Mouse (Mus musculus) midbrain, embryonic 11.5 days (tissue): ENCODE measurements around the gene Mnt. TPM values are rescaled to one million over a fixed set of nuclear protein-coding genes. Genes with fewer than 3 reads are reported as not detected.
A peak's percentile ranks its signal among the peaks of the same experiment; 100 is the strongest.

Experiments
- ATAC-seq: fragments of 200-750 bp; cut with Nextera tagmentation; 2 replicates; pipeline ENCODE4 v1.8.0; 2017; ENCODE audit warnings: moderate TSS enrichment, moderate library complexity; ENCODE audit not compliant: low FRiP score
- DNase-seq: peaks from one replicate; pipeline ENCODE4 v3.0.0; 2015; ENCODE audit warnings: low spot score; ENCODE audit errors: missing footprints
- H3K27ac ChIP-seq: fragments of 300-500 bp; sonication (generic); 2 replicates; pipeline ENCODE4 v1.5.1; 2014; ENCODE audit warnings: low read depth, low read length
- H3K27me3 ChIP-seq: fragments of 300-500 bp; sonication (generic); 2 replicates; pipeline ENCODE4 v1.6.1; 2014; ENCODE audit warnings: mild to moderate bottlenecking, low read length, moderate library complexity, mixed read lengths; ENCODE audit not compliant: control insufficient read depth, insufficient read depth
- H3K36me3 ChIP-seq: fragments of 300-500 bp; sonication (generic); 2 replicates; pipeline ENCODE4 v1.6.1; 2014; ENCODE audit warnings: mild to moderate bottlenecking, low read length, moderate library complexity, mixed read lengths; ENCODE audit not compliant: control insufficient read depth, insufficient read depth
- H3K4me1 ChIP-seq: fragments of 300-500 bp; sonication (generic); 2 replicates; pipeline ENCODE4 v1.6.1; 2014; ENCODE audit warnings: low read length; ENCODE audit not compliant: control insufficient read depth, insufficient read depth
- H3K4me2 ChIP-seq: fragments of 300-500 bp; sonication (generic); 2 replicates; pipeline ENCODE4 v1.6.1; 2014; ENCODE audit warnings: mild to moderate bottlenecking, moderate library complexity
- H3K4me3 ChIP-seq: fragments of 300-500 bp; sonication (generic); 2 replicates; pipeline ENCODE4 v1.5.1; 2014; ENCODE audit warnings: low read depth, low read length
- H3K9ac ChIP-seq: fragments of 300-500 bp; sonication (generic); 2 replicates; pipeline ENCODE4 v1.6.1; 2014; ENCODE audit warnings: low read length
- H3K9me3 ChIP-seq: fragments of 300-500 bp; sonication (generic); 2 replicates; pipeline ENCODE4 v1.6.1; 2016; ENCODE audit warnings: low read length; ENCODE audit not compliant: control insufficient read depth
- WGBS: fragments of 180-500 bp; shearing (Covaris S2); extraction: QIAGEN DNeasy Blood & Tissue Kit; methylation state at CpG from one replicate; pipeline ENCODE4 v1.1.7; 2014; 5-methylcytosine and 5-hydroxymethylcytosine counted together
- polyA plus RNA-seq: library from polyadenylated mRNA; unstranded; fragments of >200 nt; fragmentation: Nextera tagmentation; extraction: Ambion mirVana; gene quantifications from 2 replicates; pipeline ENCODE4 v1.2.1, GENCODE M21; 2014

Mnt gene
- polyA plus RNA-seq, 1 experiment from 2014 or later = 4.5 TPM

GRCm38 (mm10) chr11:74829812-74830211 is 908 bp upstream of the Mnt start:
- 0% methylated on average over 20 of the region's 20 CpGs for WGBS
- H3K4me1 ChIP-seq = peaks cover 20% of the 10 kb centered on the region

GRCm38 (mm10) chr11:74831191-74831605 is 478 bp downstream of the Mnt start:
- no peak for ATAC-seq
- H3K4me3 ChIP-seq = peak overlapping the region; percentile 81
- H3K4me1 ChIP-seq = peaks cover 22% of the 10 kb centered on the region
- WGBS = under 1% methylated on average over 35 of the region's 35 CpGs
- no peaks in the 10 kb centered on the region for H3K9me3 ChIP-seq
- DNase-seq = peak; percentile 96
- H3K9ac ChIP-seq = peak overlapping the region; percentile 86
- H3K27me3 ChIP-seq = no peaks in the 10 kb centered on the region
- H3K36me3 ChIP-seq = no peaks in the 10 kb centered on the region
- peak overlapping the region; percentile 87 for H3K4me2 ChIP-seq
- H3K27ac ChIP-seq = peak overlapping the region; percentile 87

More at GRCm38 (mm10) chr11:74829812-74830211, 908 bp upstream of the Mnt start:
- Histone ChIP-seq H3K9me3 (no peaks in the 10 kb centered on the region), H3K4me3 (peak overlapping the region; percentile 81), H3K27ac (peak overlapping the region; percentile 87), H3K4me2 (peak overlapping the region; percentile 87), H3K36me3 (no peaks in the 10 kb centered on the region), H3K27me3 (no peaks in the 10 kb centered on the region), H3K9ac (peak overlapping the region; percentile 50; the same call in 1 of the 2 replicates)
- peak; percentile 52 for ATAC-seq
- DNase-seq = peak; percentile 96

- Histone ChIP-seq H3K4me1 (peaks cover 22% of the 10 kb centered on the region), H3K9me3 (no peaks in the 10 kb centered on the region), H3K27me3 (no peaks in the 10 kb centered on the region), H3K36me3 (no peaks in the 10 kb centered on the region), H3K4me3 (peak overlapping the region; percentile 81), H3K27ac (peak overlapping the region; percentile 87), H3K4me2 (peak overlapping the region; percentile 87), H3K9ac (peak overlapping the region; percentile 86)
- ATAC-seq (peak; percentile 82), DNase-seq (peak; percentile 100)
- under 1% methylated on average over 57 of the region's 61 CpGs for WGBS
Observed at GRCm38 (mm10) chr11:74831606-74832451, 1.1 kb downstream of the Mnt start.

- Histone ChIP-seq H3K4me3 (peak overlapping the region; percentile 81), H3K4me1 (peaks cover 28% of the 10 kb centered on the region)
- ATAC-seq = no peak
Observed at GRCm38 (mm10) chr11:74832503-74833143, 1.9 kb downstream of the Mnt start.

GRCm38 (mm10) chr11:74833536-74834358 is 3.0 kb downstream of the Mnt start:
- ATAC-seq (no peak), DNase-seq (no peak)
- peak overlapping the region; percentile 16; the same call in 1 of the 2 replicates for H3K9ac ChIP-seq
- H3K4me1 ChIP-seq = peaks cover 32% of the 10 kb centered on the region
- WGBS = 83% methylated on average over 8 of the region's 8 CpGs
- H3K4me3 ChIP-seq = no peak overlapping the region
- H3K27ac ChIP-seq = no peak overlapping the region
- H3K4me2 ChIP-seq = peak overlapping the region; percentile 87
- H3K9me3 ChIP-seq = no peaks in the 10 kb centered on the region
- no peaks in the 10 kb centered on the region for H3K36me3 ChIP-seq
- no peaks in the 10 kb centered on the region for H3K27me3 ChIP-seq

More at GRCm38 (mm10) chr11:74832503-74833143, 1.9 kb downstream of the Mnt start:
- Histone ChIP-seq H3K9me3 (no peaks in the 10 kb centered on the region), H3K4me2 (peak overlapping the region; percentile 87), H3K27me3 (no peaks in the 10 kb centered on the region), H3K27ac (peak overlapping the region; percentile 67), H3K36me3 (no peaks in the 10 kb centered on the region), H3K9ac (peak overlapping the region; percentile 47)
- peak; percentile 93 for DNase-seq
- whole genome bisulfite sequencing = under 1% methylated on average over 26 of the region's 26 CpGs

- Histone ChIP-seq H3K4me2 (no peak overlapping the region), H3K9me3 (no peaks in the 10 kb centered on the region), H3K27me3 (no peaks in the 10 kb centered on the region), H3K9ac (no peak overlapping the region), H3K4me1 (peaks cover 32% of the 10 kb centered on the region), H3K4me3 (no peak overlapping the region), H3K36me3 (no peaks in the 10 kb centered on the region), H3K27ac (no peak overlapping the region)
- no peak for DNase-seq
- ATAC-seq = no peak
- 79% methylated on average over 1 of the region's 1 CpGs for WGBS
Observed at GRCm38 (mm10) chr11:74834359-74834638, 3.6 kb downstream of the Mnt start.

- Histone ChIP-seq H3K4me1 (peaks cover 32% of the 10 kb centered on the region), H3K4me2 (no peak overlapping the region), H3K9ac (no peak overlapping the region), H3K9me3 (no peaks in the 10 kb centered on the region), H3K27me3 (no peaks in the 10 kb centered on the region), H3K27ac (no peak overlapping the region), H3K4me3 (no peak overlapping the region), H3K36me3 (no peaks in the 10 kb centered on the region)
- 73% methylated on average over 5 of the region's 5 CpGs for WGBS
- DNase-seq (no peak), ATAC-seq (no peak)
Observed at GRCm38 (mm10) chr11:74834650-74835277, 4.0 kb downstream of the Mnt start.

- H3K4me2 ChIP-seq = no peak overlapping the region
- peaks cover 32% of the 10 kb centered on the region for H3K4me1 ChIP-seq
- no peaks in the 10 kb centered on the region for H3K9me3 ChIP-seq
- no peak overlapping the region for H3K4me3 ChIP-seq
- ATAC-seq (no peak), DNase-seq (no peak)
- no peak overlapping the region for H3K27ac ChIP-seq
- no peaks in the 10 kb centered on the region for H3K36me3 ChIP-seq
- 85% methylated on average over 6 of the region's 6 CpGs for WGBS
- H3K9ac ChIP-seq = no peak overlapping the region
- no peaks in the 10 kb centered on the region for H3K27me3 ChIP-seq
Observed at GRCm38 (mm10) chr11:74835593-74836224, 5.0 kb downstream of the Mnt start.
